ENCODE assay signal across 17 mouse cellular contexts in the genomic region with DNA sequence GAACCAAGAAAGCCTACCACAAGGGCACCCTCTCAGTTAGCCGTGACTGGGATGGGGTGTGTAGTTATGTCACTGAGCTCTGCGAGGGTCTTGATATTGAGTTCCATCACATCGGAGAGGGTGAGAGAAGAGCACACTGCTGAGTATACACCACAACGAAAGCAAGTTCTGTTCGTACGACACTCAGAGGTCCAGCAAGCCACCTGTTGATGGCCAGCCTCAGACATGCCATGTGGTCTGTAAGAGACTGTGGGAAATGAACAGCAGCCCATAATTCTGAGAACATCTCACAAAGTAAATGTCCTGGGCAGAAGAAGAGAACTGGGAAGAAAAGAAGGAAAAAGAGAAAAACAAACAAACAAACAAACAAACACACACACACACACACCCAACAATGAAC.
DNase-seq lines count a peak whose midpoint lies in the region; TF ChIP-seq lines count a peak whose summit lies in the region.
"Had no signal": no experiment of that assay in that cellular context is flagged by ENCODE, and none has a peak within 500 bp of the region (broad histone marks: within the 10 kb centered on the region; RNA-seq: fewer than 3 reads in every experiment).

No protein-coding gene starts in this region.

- TF ChIP-seq POLR2A in myocyte (IDR thresholded peaks at IDR 0.05; ENCODE audit: insufficient read length, low read depth), result no peak

- H3K4me2 ChIP-seq in myocyte (ENCODE audit: low read depth), result no peak overlapping the region

- no peaks in the 10 kb centered on the region for H3K36me3 ChIP-seq in myocyte (ENCODE audit: control insufficient read depth, insufficient read depth)
- H3K36me3 ChIP-seq: G1E had no signal

- H3K4me3 ChIP-seq in myocyte, result no peak overlapping the region

- peak; percentile 70 for DNase-seq in heart, adult 11 months
- DNase-seq in heart, adult 18-20 months, result no peak
- no peak for DNase-seq in kidney, adult 11 months
- DNase-seq: adrenal gland, adult 2 months; adrenal gland, adult 8-10 months; adrenal gland, postnatal 10 days; adrenal gland, postnatal 14 days; adrenal gland, postnatal 25 days; adrenal gland, postnatal 36 days; B cell, adult 2 months; cerebellum, adult 11 months; cerebellum, adult 11-12 months; cerebellum, adult 18-20 months had no signal

- H3K27me3 ChIP-seq in myocyte (ENCODE audit: control insufficient read depth, insufficient read depth, insufficient read length), result no peaks in the 10 kb centered on the region
- H3K27me3 ChIP-seq: CH12.LX, Patski had no signal

- H3K79me2 ChIP-seq in myocyte (ENCODE audit: control insufficient read depth, insufficient read depth), result no peaks in the 10 kb centered on the region

- H3ac ChIP-seq in myocyte (ENCODE audit: control insufficient read depth, insufficient read length), result no peak overlapping the region

TF ChIP-seq in myocyte, 11 proteins besides CTCF, POLR2A, EP300 and RAD21:
- TF ChIP-seq MYOD1 (IDR thresholded peaks at IDR 0.05; ENCODE audit: control insufficient read depth in 1 of 3, insufficient read length in 2 of 3, low read depth in 2 of 3) (peak in 2 of 3 experiments; percentile 21 to 58), POLR2AphosphoS2 (IDR thresholded peaks at IDR 0.05; ENCODE audit: insufficient read length, low read depth) (no peak), MYOG (IDR thresholded peaks at IDR 0.05; ENCODE audit: control insufficient read depth in 1 of 3, insufficient read depth in 1 of 3, insufficient read length in 2 of 3, low read depth in 2 of 3) (peak in 1 of 3 experiments; percentile 60)
